Mouse (Mus musculus): ENCODE measurements at regions not wholly inside any gene's neighbourhood (a gene's known extent, or its start where the extent isn't known, plus 50 kb on each side); places are given as distances from the start of the nearest gene placed in this dataset.
"Not testable (repeated sequence)": the region's sequence is repeated elsewhere in the genome, so short reads cannot be mapped to it uniquely, and the experiment has no call there.

DNA sequence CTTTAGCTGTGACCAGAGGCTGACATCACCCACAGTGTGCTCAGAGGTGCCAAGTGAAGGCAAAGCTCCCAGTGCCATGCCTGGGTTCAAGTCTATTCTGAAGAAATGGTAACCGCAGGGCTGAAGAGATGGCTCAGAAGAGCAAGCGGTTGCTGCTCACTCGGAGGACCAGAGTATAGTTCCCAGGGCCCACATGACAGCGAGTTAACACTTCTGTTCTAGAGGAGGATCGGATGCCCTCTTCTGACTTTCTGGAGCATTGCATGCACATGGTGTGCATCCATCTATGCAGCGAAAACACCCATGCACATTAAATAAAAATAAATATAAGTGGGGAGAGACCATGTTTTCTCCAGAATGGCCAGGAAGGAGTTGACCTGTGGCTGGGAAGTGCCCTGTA is 209.5 kb downstream of the Sorl1 start:
- DNase-seq = no peak

DNA sequence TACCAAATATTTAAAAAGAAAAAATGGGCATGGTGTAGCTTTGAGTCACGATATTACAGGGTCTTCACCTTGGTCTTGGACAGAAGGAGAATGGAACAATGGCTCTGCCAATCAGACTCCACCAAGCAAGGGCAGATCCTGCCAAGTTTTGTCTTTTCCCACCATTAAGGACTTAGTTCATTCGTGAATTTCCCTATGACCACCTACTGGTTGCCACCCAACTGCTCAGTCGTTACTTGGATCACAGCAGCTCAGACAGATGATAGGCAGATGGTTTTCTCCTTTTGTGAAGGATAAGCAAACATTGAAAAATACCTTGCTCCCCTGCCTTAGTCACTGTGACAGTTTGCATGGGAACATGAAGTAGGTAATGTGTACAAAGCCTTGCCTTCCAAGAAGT is 210.2 kb downstream of the Sorl1 start:
- DNase-seq = no peak

GRCm38 (mm10) chr9:41912482-41912881 is 211.6 kb downstream of the Sorl1 start:
- no peak for DNase-seq

DNA sequence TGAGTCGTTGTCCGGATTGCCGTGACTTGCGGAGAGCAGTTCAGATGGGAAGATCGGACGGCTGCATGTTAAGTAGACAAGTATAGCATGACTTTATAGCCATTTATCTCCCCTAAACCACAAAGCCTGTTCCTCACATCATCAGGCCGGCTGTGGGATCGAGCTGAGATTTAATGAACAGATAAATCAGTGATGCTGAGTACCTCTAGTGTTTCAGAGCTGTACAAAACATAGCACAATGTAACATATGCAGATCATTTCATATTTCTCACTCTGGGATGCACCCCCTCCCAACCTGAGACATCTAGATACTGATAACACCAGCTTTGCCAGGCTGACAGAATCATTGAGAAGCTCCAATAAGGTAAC is 223.5 kb downstream of the Sorl1 start:
- no peak for DNase-seq

DNA sequence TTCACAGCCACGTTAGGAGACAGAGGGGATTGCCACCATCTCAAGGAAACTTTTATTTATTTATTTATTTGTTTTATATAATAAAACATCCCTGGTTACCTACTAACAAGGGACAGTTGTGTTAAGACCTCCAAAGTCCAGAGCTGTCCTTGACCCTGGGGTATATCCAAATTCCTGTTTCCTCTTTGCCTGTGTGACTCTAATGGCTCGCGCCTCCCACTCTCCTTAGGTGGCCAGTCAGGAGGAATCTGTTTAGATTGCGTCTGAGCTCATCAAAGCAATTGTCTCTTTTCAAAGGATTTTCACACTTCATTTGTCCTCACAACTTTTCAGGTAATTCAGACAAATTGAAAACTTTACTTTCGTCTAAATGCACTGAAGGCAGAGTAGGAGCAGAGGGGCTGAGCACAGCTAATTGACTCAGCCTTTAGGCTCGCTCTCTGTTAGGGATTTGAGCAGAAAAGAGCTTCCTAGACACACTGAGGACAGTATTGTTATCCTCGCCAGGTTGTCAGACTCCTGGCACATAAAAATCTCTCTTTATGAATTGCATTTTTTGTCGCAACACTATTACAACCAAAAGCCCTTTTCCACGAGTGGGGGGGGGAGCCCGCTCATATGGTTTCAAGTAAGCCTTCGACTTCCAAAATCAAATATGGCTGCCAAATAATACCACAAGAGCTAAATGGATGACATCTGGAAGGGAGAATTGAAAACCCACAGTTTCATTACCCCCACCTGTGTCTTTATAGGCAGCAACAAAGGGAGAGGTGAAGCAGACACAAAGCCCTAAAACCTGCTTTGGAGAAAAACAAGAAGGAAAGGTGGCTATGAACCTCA is 224.1 kb downstream of the Sorl1 start:
- DNase-seq = no peak

GRCm38 (mm10) chr9:41895106-41895505 is 229.0 kb downstream of the Sorl1 start:
- DNase-seq = no peak

DNA sequence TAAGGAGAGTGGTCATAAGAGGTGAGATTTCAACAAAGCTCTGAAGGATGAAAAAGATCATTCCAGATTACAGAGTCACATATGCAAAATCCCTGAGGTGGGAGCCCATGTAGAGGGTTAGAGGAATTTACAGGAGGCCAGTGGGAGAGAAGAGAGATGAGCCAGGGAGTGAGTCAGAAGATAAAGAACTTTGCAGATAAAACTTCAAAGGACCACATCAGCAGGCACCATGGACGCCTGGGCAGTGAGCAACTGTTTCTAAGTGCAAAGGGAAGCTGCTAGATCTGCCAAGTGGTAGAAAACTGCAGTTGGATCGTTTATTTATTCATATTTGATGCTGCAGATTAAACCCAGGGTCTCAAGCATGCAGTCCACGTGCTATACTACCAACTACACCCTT is 231.3 kb downstream of the Sorl1 start:
- DNase-seq = no peak

DNA sequence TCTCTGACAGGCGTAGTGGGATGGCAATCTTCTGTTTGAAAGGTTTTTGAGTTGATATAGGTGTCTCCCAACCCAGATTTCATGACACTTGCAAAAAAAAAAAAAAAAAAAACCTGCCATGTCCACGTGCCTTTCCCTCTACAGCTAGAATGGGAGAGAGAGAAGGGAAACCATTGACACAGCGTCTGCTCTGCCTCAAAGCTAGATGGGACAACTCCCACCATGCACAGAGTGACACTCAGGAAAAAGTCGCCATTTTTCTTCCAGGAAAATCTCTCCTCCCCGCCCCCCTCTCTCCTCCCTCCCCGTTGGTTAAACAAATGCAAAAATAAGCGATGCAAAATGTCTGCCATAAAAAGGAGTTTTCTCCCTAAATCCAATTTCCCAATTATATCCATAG is 232.9 kb downstream of the Sorl1 start:
- DNase-seq = no peak

GRCm38 (mm10) chr9:41890273-41891141 is 233.6 kb downstream of the Sorl1 start:
- DNase-seq = peak; percentile 69

- DNase-seq = peak; percentile 30
These were observed 234.4 kb downstream of the Sorl1 start for GRCm38 (mm10) chr9:41889568-41890272.

- no peak for DNase-seq
These were observed 235.4 kb downstream of the Sorl1 start for GRCm38 (mm10) chr9:41888616-41889150.

- not testable (repeated sequence) for DNase-seq
These were observed 237.6 kb downstream of the Sorl1 start for GRCm38 (mm10) chr9:41886456-41886855.

GRCm38 (mm10) chr9:41880457-41880856 is 243.6 kb downstream of the Sorl1 start:
- DNase-seq = no peak

- no peak for DNase-seq
These were observed 245.0 kb downstream of the Sorl1 start for GRCm38 (mm10) chr9:41879080-41879479.

- no peak for DNase-seq
These were observed 263.0 kb downstream of the Sorl1 start for GRCm38 (mm10) chr9:41861136-41861535.

DNA sequence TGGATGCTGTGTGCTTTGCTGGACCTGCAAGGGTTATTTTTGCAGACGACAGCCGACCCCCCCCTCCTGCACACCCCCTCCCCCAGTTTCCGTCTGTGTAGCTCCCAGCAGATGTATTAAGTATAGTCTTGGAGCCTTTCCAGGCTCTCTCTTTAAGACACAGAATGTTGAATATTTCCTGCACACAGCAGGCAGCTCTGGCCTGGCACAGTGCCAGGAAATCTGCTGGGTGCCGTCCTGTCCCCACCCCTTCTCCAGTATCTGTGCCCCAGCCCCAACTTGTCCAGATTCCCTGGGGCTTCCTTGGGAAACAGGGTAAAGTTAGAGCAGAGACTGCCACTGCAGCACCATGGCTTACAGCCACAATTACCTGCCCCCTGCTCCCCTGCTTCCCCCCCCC is 263.4 kb downstream of the Sorl1 start:
- DNase-seq = peak; percentile 68

DNA sequence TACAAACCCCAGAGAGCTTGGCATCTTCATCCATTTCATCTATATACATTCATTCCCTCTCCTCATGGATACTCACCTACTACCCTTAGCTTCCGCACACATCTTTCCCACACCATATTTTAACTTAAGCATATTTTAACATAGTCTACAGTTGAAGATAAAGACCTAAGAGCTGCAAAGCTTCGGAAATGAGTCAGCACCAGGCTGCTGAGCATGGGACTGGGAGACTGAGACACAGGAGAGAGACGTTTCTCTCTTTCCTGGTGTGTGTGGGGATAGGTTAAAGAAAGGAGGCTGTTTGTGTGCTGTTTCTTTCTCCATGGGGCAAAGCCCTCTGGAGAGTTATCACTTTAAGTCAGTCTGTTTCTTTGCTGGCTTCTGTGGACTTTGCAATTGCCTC is 264.3 kb downstream of the Sorl1 start:
- no peak for DNase-seq

DNA sequence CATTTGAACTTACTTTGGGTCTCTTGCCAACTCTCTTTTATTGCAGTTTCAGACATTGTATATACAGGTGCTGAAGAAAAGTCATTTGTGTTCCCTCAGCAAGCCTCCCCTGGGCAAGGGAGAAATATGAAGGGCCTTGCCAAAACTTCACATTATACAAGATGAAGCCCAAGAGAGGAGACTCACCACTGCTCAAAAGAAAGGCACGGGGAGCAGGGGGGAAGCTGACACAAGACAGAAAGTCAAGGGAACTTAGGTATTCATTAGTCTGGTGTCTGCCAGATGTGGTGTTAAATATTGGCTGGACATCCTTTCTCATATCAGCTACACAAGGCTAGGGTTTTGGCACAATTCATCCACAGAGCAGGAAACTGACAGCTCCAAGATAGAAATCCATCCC is 272.0 kb downstream of the Sorl1 start:
- no peak for DNase-seq

DNA sequence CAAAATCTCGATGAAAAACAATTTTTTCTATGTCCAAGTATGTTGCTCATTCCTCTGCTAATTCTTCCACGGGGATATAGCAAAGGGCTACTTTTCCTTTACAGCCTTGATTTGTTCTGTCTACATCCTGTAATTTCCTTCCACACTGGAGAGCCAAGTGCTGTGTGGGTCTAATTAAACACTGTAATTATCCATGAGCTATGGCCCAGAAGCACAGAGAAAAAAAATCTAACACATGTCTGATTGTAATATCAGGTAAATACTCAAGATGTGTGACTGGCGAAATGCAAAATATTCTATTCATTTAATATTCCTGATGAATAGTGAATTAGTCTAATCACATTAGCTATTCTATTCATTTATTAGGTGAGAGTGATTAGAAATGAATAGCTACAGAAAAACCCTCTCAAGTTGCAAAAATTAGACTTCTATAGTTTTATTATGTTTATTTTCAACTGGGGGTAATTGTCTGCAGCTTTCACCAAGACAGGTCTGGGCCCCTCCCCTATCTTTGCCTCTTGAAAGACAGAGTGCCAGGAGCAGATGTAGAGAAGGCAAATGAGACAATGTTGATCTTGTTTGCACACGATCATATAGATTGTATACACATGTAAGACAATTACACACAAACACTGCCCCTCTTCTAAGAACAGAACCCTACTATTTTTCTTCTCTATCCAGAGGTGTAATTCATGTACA is 274.3 kb downstream of the Sorl1 start:
- no peak for DNase-seq

DNA sequence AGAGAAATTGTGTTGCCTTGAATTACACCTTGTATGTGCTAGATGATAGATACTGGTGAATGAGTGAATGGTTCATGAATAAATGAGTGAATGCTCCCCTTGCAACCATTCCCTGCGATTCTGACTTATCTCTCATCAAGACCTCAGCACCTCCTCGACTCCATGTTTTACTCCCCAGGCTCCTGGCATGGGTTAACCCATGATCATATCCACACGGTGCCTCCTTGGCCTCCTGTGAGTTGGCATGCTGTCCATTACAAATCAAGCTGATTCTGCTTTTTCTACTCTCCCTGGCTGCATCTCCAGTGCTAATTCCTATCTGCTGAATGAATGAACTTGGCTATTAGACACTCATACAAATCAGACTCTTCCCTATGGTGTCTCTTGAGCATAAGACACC is 279.5 kb downstream of the Sorl1 start:
- DNase-seq = no peak

GRCm38 (mm10) chr9:41834487-41835404 is 289.4 kb downstream of the Sorl1 start:
- no peak for DNase-seq
